Mouse (Mus musculus) ES-Bruce4 (cell line): ENCODE data around the gene Ppm1g. TPM values are rescaled to one million over a fixed set of nuclear protein-coding genes. Genes with fewer than 3 reads are reported as not detected.

Experiments
- H3K27ac ChIP-seq: 2 replicates; pipeline ENCODE4 v1.5.1; 2012; ENCODE audit warnings: low read length, inconsistent platforms; ENCODE audit not compliant: insufficient read depth
- H3K27me3 ChIP-seq: 2 replicates; pipeline ENCODE4 v1.6.1; 2012; ENCODE audit warnings: mild to moderate bottlenecking, low read length, inconsistent platforms; ENCODE audit not compliant: control insufficient read depth, poor library complexity, insufficient read depth, severe bottlenecking
- H3K36me3 ChIP-seq: 2 replicates; pipeline ENCODE4 v1.6.1; 2012; ENCODE audit warnings: inconsistent platforms, mild to moderate bottlenecking, low read length, moderate library complexity; ENCODE audit not compliant: control insufficient read depth, poor library complexity, insufficient read depth, severe bottlenecking
- H3K4me1 ChIP-seq: one replicate; pipeline ENCODE4 v1.8.1; 2011; ENCODE audit warnings: low read length; ENCODE audit not compliant: control insufficient read depth, insufficient read depth
- H3K4me3 ChIP-seq: 2 replicates; pipeline ENCODE4 v1.5.1; 2011; ENCODE audit warnings: low read depth, mild to moderate bottlenecking, low read length
- H3K9ac ChIP-seq: 2 replicates; pipeline ENCODE4 v1.6.1; 2012; ENCODE audit warnings: low read depth, mild to moderate bottlenecking, inconsistent platforms; ENCODE audit not compliant: poor library complexity, severe bottlenecking
- H3K9me3 ChIP-seq: replicated peaks from 2 replicates; pipeline ENCODE4 v1.6.1; 2012; ENCODE audit warnings: mild to moderate bottlenecking, low read length, inconsistent platforms; ENCODE audit not compliant: control insufficient read depth, poor library complexity, insufficient read depth, severe bottlenecking
- CTCF ChIP-seq: IDR thresholded peaks from one replicate; pipeline ENCODE4 v1.8.1; 2011; ENCODE audit warnings: low read depth, low read length
- EP300 ChIP-seq: IDR thresholded peaks from 2 replicates; pipeline ENCODE4 v1.6.1; 2011; ENCODE audit warnings: low read depth, low read length; ENCODE audit not compliant: insufficient read depth
- POLR2A ChIP-seq: IDR thresholded peaks from one replicate; pipeline ENCODE4 v1.8.1; 2011; ENCODE audit warnings: low read length; ENCODE audit not compliant: insufficient read depth
- polyA plus RNA-seq: library from polyadenylated mRNA; stranded (reverse); fragments of >200 nt; gene quantifications from 2 replicates; pipeline ENCODE4 v1.2.4, GENCODE M21; 2011; ENCODE audit warnings: low read depth; ENCODE audit not compliant: missing spikeins, insufficient read depth, insufficient read length

The Ppm1g gene
- polyA plus RNA-seq, 1 experiment, result 225 TPM

- Histone ChIP-seq H3K27ac (no peak overlapping the region), H3K4me1 (no peaks in the 10 kb centered on the region), H3K4me3 (peak overlapping the region; percentile 78), H3K36me3 (peaks cover 22% of the 10 kb centered on the region), H3K9me3 (no peaks in the 10 kb centered on the region), H3K27me3 (no peaks in the 10 kb centered on the region), H3K9ac (peak overlapping the region; percentile 64)
- TF ChIP-seq CTCF (no peak), POLR2A (no peak), EP300 (no peak)
Measured at GRCm38 (mm10) chr5:31153516-31154151, 66.9 kb downstream of the Ppm1g start.

Other genes with a start within 250 kb of the Ppm1g start
- gene Atraid, start 172.4 kb downstream of the Ppm1g start, polyA plus RNA-seq, result 28.6 and 31.8 TPM in 2 replicates
- 9.8 and 12.8 TPM in 2 replicates for gene Slc5a6, start 171.8 kb downstream of the Ppm1g start, polyA plus RNA-seq
- gene Cad, start 165.9 kb downstream of the Ppm1g start, polyA plus RNA-seq, result 147 and 148 TPM in 2 replicates
- gene Dnajc5g, start 114.4 kb downstream of the Ppm1g start, polyA plus RNA-seq, result not detected in 2 replicates
- gene Slc30a3, start 112.5 kb downstream of the Ppm1g start, polyA plus RNA-seq, result 8.5 and 9.2 TPM in 2 replicates
- 5.1 TPM in 2 replicates for gene Trim54, start 104.0 kb downstream of the Ppm1g start, polyA plus RNA-seq
- not detected in 2 replicates for gene Ucn, start 81.9 kb downstream of the Ppm1g start, polyA plus RNA-seq
- 58.1 and 60.0 TPM in 2 replicates for gene Mpv17, start 66.4 kb downstream of the Ppm1g start, polyA plus RNA-seq
- gene Gm29609, start 40.8 kb downstream of the Ppm1g start, polyA plus RNA-seq, result 2.3 and 2.6 TPM in 2 replicates
- gene Gtf3c2, start 40.5 kb downstream of the Ppm1g start, polyA plus RNA-seq, result 104 and 106 TPM in 2 replicates
- gene Snx17, start 27.5 kb downstream of the Ppm1g start, polyA plus RNA-seq, result 40.0 and 45.9 TPM in 2 replicates
- gene Eif2b4, start 27.3 kb downstream of the Ppm1g start, polyA plus RNA-seq, result 40.7 and 45.2 TPM in 2 replicates
- 25.5 and 25.8 TPM in 2 replicates for gene Zfp513, start 18.4 kb downstream of the Ppm1g start, polyA plus RNA-seq
- gene Nrbp1, start 20.2 kb upstream of the Ppm1g start, polyA plus RNA-seq, result 55.4 and 68.6 TPM in 2 replicates
- not detected in 2 replicates for gene Gm9970, start 20.5 kb upstream of the Ppm1g start, polyA plus RNA-seq
- 15.6 and 17.4 TPM in 2 replicates for gene Krtcap3, start 31.0 kb upstream of the Ppm1g start, polyA plus RNA-seq
- gene Ift172, start 70.4 kb upstream of the Ppm1g start, polyA plus RNA-seq, result 21.3 and 27.2 TPM in 2 replicates
- gene Fndc4, start 75.4 kb upstream of the Ppm1g start, polyA plus RNA-seq, result 19.9 and 23.4 TPM in 2 replicates
- gene Gckr, start 76.8 kb upstream of the Ppm1g start, polyA plus RNA-seq, result 0.48 and 1.1 TPM in 2 replicates
- gene Zfp512, start 231.7 kb upstream of the Ppm1g start, polyA plus RNA-seq, result 53.8 and 55.9 TPM in 2 replicates